Mouse (Mus musculus) retina, postnatal 1 day (tissue): Measurements from ENCODE around the gene Abcc6.

Experiments used
- DNase-seq: peaks from one replicate; pipeline ENCODE4 v3.0.0-alpha.2; 2012

The Abcc6 gene

DNA sequence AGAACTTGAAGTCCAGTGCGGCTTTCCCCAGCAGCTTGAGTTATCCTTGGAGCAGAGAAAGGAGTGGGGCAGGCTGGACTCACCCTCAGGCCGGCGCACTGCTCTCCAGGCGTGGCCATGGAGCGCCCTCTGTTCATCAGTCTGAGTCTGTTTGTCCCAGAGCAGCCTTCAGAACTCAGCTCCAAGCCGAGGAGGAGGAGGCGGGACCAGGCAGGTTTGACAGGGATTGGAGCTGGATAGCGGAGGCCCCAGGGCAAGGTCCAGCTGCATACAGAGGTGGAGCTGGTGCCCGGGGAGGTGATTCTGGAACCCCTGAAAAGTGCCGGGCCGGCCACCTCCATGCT, at the start of gene Abcc6:
Gene Abcc6, minus strand, starts transcription at position 158 of the 344 bp plus-strand sequence.
- DNase-seq, result no peak

DNA sequence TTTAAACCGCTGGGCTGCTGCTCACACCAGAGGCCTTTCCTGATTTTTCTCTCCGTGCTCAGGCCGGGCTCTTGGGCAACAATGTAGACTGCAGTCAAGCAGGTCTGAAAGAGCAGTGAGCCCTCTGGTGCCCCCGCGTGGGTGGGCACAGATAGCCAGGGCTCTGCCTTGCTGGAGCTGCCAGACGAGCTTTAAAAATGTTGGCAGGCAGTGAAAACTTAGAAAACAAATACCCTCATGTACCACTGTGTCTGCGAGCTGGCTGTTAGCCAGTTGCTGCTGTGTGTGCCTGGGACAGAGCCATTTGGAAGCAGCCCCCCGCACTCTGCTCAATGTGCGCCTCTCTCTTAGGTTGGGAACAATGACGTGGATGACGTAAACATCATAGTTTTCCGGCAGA, 47.6 kb upstream of the Abcc6 start:
- no peak for DNase-seq

DNA sequence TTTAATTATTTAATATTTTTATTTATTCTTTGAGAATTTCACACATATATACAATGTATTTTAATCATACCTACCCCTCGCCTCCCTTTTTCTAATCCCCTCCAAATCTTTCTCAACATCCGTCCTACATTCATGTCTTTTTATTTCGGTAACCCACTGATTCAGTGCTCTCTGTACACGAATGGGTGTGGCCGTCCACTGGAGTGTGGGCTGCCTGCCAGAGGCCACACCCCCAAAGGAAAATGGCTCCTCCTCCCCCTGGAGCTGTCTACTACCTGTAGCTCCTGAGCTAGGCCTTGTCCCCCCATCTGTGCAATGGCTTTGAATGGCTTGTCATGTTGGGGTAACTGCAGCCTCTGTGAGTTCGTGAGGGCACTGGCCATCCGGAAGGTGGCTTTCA, 46.7 kb upstream of the Abcc6 start:
- DNase-seq, result no peak

DNA sequence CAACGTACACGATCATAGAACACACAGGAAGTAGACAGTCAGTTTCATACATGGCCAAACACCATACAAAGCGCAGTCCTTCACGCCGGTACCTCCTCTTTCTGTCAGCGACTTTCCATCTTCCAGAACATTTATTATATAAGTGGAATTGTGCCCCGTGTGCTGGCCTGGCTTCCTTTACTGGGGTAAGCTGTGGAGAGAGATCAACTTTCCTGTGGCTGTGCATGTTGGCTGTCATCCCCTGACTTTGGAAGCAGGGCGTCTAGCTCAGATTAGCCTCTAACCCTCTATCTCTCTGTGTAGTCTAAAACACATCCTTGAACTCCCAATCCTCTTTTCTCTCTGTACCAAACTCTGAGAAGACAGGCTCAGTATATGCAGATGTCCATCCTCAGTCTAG, 38.7 kb upstream of the Abcc6 start:
- DNase-seq, result no peak

DNA sequence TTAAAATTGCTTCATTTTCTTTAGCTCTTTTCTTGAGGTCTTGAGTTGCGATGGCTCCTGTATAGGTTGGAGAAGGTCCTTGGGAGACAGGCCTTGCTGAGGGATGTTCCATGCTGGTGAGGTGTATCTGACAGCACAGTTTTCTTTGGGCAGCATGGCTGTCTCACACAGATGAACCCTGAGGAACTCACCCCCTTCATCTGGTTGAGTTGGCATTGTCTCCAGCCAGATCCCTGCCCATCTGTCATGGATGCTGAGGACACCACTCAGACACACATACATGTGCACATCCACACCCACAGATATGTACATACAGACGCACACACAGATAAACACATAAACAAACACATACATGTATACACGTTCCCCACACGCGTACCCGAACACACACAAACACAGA, 33.2 kb upstream of the Abcc6 start:
- no peak for DNase-seq

DNA sequence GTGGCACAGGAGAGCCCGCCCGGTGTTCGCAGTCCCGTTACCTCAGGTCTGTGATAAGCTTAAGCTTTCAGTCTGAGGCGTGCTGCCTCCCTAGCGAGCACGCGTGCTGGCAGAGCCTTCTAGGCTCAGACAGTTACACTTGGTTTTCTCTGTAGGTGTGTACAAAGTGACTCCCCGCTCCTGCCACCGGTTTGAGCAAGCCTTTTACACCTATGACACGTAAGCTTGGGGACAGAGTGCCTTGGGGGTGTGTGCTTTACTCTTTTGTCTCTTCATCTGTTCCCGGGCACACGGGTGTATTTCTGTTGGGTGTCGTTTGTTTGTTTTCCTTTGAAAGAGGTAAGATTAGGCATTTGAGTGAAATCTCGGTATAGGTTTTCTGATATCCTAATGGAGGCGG, 31.5 kb upstream of the Abcc6 start:
- DNase-seq, result no peak

DNA sequence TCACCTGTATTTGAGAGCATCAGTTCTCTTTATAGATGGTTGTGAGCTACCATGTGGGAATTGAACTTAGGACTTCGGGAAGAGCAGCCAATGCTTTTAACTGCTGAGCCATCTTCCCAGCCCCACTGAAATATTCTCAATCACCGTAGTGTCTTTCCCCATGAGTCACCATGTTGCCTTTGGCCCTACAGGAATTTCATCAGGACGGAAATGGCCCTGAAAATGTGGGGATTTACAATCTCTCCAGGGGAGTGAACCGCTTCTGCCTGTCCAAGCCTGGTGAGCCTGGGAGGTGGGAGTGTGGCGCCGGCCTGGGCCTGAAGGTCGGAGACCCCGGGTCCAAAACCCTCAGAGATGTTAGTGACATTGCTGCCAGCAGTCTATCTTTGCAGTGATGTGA, 30.6 kb upstream of the Abcc6 start:
- DNase-seq, result no peak

DNA sequence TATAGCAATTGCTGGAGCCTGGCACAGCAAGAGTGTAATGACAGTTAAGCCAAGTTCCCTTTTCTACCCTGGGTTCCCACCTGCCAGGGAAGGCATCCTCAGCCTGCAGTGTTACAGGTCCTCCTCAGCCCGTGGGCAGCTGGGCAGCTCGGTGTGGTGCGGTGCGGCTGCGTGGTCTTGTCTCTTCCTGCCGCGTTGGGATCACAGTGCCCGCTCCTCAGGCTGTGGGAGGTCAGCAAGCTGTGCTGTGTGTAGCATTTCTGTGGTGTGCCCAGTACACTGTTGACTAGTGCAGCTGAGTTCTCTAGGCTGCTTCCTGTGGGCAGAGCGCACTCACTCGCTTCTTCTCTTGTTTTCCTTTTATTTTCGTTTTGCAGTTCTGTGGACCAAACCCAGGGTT, 28.8 kb upstream of the Abcc6 start:
- no peak for DNase-seq

DNA sequence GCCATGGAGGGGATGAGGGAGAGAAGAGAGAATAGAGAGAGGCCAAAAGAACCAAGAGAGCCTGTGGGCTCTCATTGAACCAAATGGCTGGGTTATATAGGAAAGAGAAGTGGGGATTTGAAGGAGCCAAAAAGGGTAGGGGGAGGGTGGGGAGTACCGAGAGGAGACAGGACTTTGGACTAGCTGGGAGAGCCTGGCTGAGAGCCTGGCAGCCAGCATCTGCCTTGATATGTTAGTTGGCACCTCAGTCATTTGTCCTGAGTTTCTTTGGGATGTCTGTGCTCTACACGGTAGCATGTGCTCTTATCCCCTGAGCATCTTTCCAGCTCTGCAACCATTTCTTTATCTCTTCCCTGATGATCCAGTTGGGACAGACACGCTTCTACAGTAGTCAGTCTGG, 23.5 kb upstream of the Abcc6 start:
- DNase-seq, result no peak

DNA sequence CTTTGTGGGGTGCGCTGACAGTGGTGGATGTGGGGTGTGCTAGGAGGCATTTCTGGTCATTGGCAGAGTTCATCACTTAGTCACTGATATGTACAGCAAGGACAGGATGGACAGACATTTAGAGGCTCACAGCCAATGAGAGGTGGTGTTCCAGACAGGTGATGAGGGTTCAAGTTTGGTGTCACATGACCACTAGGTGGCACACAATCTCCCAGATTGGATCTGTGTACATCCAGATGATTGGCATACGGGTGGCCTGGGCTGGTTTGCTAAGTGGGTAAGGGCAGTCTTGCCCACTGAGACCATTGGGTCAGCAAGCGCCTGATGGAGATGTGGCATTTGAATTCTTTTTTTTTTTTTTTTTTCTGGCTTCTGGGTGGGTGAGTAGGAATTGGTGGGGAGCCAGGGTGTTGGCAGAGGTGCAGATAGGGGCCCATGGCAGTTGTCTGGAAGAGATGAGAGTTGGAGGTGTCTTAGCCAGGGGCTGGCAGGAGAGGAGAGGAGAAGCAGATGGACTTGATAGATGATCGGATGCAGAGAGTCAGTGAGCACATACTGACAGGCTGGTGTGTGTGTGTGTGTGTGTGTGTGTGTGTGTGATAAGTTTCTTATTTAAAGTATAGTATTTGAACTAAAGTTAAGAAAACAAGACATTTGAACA, 22.2 kb upstream of the Abcc6 start:
- peak; percentile 48 for DNase-seq

DNA sequence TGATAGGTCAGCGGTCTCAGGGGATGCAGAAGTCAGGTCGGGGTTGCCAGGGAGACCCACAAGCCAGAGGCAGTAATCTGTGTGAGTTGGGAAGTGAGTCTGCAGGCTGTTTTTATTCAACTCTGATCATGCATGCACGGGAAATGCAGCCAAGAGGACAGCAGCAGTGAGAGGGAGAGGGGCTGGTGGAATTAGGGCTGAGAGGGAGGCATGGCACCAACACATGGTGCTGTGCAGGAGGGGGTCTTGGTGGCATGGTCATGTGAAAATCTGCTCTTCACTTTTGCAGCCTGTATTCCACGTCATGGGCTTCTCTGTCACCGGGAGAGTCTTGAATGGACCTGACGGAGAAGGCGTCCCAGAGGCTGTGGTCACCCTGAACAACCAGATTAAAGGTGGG, 19.9 kb upstream of the Abcc6 start:
- DNase-seq, result no peak

DNA sequence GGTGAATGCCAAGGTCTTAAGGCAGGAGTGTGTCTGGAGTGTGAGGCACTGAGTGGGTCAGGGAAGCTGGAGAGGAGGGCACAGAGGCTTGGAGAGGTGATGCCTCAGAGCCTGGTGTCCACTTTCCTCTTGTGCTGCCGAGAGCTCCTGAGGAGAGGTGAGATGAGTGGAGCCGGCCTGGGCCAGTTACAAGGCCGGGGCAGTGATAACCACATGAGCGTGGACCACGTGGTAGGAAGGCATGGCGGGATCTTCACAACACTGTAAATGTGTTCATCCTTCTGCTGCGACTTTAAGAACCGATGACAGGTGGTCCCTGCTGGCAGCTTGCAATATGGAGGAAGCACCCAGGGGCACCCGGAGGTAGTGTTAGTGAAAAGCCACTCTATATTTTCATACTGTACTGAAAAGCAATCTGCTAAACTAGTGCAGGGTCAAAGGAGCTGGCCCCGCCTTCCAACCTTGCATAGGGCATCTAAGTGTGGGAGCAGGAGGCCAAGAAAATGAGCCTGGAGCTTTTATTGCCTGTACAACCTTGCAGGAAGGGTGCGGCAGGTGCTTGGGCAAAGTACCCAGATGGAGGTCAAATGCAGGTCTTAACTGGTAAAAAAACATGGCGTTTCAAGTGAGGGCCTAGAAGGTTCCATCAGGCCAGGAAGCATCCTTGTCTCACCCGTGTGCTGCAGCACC, 17.9 kb upstream of the Abcc6 start:
- DNase-seq, result no peak

DNA sequence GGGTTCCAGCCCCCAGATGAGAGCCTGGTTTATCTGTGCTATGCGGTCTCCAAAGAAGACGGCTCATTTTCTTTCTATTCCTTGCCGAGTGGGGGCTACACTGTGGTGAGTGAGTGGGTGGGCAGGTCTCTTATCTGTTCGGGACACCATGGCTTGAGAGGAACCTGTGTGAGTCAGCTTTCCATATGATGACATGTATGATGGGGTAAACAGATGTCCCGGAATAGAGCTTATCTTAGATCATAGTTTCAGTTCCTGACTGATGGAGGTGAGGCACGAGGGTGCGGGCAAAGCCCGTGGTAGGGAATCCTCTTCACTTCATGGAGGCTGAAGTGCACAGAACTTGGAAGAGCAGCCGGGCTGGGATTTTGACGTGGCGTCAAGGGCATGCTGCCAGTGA, 15.8 kb upstream of the Abcc6 start:
- no peak for DNase-seq

DNA sequence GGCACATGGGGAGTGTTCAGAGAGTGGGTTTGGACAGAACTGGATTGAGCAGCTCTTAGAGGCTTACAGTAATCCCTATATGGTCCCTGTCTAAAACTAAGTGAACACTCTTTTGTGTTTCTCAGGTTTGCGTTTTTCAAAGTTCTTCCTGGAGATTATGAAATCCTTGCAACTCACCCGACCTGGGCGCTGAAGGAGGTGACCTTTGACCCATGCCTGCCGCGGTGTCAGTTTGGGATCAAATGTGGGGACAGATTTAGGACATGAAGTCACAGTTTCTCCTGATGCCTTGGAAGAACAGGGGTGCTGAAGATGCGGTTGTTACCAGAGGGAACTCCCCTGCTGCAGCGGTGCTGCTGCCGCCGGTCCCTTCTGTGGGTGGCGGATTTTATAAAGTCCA, 14.0 kb upstream of the Abcc6 start:
- DNase-seq, result no peak

DNA sequence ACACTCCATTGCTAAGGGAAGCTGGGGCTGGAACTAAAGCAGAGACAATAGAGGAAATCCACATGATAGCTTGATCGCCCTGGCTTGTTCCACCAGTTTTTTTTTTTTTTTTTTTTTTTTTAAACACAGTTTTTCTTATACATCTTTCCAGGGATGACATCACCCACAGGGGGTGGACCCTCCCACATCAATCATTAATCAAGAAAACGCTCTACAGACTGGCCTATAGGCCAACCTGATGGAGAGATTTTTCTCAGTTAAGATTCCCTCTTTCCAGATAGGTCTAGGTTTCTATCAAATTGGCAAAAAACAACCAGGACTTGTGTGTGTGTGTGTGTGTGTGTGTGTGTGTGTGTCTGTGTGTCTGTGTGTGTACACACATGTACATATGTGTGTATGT, 9.8 kb upstream of the Abcc6 start:
- no peak for DNase-seq

DNA sequence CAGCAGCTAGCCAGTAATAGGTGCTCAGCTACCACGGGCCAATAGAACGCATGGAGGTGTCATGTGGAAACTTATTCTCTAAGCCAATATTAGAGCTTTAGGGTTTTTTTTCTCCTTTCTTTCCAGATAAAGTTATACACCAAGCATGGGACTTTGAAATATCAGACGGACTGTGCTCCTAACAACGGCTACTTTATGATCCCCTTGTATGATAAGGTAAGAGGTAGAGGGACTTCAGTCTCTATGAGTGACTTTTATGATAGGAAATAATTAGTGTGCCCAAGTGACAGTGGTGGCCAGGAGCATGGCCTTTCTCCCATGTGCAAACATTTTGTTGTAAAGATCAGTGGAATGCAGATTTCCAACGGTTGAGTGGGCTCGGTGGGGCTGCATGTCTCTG, 7.3 kb upstream of the Abcc6 start:
- no peak for DNase-seq

DNA sequence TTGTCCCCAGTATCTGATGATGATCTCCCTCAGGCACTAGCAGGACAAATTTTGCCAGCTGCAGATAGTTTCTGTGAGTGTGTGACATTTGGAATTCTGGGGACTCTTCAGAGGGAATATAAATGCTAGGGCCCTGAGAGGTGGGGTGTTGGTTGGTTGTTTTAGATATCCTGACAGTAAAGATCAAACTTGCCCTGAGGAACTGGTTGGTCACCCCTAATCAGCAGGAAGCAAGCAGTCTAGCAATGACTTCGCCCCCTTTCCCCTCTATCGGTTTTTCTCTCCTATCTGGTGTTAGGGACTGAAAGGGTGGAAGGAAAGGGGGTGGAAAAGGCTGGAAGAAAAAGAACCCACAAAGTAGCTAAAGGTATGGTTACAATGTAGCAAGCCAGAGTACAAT, 5.4 kb upstream of the Abcc6 start:
- DNase-seq, result no peak

DNA sequence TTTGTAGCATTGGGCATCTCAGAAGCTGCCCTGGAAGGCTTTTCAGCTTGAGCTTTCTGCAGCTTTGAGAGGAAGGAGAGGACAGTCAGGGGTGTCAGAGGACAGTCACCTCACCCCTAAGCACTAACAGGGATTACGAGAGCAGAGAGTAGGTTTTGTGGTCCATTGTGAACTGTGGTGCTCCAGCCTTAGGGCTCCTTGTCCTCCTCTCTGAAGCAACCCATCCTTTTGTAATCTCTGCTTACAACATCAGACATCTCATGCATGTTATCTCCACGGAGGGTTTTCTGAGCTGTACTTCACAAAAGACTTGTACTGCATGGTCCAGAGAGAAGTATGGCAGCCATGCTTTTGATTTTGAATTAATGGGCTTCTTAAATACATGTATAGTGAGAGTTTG, 4.9 kb upstream of the Abcc6 start:
- DNase-seq, result no peak

DNA sequence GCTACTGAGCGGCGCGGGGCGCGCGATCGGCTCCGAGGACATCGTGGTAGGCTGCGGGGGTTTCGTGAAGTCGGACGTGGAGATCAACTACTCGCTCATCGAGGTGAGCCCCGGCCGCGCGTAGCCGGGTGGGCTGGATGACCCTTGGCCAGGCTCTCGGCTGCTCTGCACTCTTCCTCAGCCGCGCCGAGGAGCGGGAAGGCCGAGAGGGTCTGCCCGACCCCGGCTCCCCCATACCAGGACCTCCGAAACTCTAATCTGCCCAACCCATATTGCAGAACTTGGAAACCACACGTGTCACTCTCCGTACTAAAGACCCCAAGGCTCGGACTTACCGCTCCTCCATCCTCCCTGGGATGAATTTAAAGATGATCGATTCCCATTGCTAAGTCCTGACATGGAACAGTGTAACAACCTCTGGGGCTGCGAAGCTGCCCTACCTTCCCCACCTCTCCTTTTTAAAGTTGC, 3.8 kb upstream of the Abcc6 start:
- no peak for DNase-seq

DNA sequence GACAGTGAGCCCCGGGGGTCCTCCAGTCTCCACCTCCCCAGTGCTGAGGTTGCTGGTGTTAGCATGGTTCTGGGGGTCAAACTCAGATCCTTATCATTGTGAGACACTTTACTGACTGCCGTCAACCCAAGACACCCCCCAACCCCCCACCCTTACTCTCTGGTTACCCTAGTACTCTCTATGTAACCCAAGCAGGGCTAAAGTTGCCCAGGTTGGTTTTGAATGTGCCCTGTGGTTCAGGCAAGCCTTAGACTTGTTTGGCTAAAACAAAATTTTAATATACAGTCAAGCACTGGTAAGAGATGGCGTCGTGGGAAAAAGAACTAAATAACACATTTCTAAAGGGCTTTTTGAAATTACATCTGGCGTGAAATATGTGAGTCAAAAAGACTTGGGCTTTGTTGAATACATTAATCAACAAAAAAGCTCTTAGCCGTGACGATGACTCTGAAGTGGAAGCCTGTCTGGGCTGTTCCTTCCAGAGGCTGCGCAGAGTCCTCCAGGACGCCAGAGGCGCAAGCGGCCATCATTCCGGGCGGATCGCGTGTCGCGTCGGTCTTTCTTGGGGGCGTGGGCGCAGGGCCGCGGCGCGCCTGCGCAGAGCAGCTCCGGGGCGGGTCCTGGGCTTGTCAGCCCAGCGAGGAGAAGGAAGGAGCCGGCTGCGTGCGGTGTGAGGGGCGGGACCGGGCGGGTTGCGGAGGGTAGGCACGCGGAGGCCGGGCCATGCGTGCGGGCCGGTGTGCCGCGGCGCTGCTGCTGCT, 3.2 kb upstream of the Abcc6 start, which contains the start of gene Nomo1:
Gene Nomo1, plus strand, starts transcription at position 590 of the 761 bp plus-strand sequence.
- peak; percentile 98 for DNase-seq

DNA sequence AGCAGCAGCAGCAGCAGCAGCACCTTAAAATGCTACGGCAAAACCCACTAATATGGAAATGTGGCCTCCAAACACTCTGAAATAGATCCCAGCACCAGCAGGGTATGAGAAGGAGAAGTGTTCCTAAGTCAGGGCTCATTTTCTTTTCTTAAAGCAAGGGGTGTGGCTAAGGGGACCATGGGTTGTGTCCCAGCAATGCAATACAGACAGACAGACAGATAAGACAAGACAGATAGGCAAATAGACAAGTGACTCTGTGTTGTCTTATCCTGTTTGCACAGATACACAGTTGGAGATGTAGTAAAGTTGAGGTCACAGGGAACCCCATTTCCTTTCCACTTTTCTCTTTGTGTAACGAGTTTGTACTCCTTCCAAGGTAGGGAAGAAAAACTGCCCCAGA, 973 bp upstream of the Abcc6 start:
- no peak for DNase-seq

DNA sequence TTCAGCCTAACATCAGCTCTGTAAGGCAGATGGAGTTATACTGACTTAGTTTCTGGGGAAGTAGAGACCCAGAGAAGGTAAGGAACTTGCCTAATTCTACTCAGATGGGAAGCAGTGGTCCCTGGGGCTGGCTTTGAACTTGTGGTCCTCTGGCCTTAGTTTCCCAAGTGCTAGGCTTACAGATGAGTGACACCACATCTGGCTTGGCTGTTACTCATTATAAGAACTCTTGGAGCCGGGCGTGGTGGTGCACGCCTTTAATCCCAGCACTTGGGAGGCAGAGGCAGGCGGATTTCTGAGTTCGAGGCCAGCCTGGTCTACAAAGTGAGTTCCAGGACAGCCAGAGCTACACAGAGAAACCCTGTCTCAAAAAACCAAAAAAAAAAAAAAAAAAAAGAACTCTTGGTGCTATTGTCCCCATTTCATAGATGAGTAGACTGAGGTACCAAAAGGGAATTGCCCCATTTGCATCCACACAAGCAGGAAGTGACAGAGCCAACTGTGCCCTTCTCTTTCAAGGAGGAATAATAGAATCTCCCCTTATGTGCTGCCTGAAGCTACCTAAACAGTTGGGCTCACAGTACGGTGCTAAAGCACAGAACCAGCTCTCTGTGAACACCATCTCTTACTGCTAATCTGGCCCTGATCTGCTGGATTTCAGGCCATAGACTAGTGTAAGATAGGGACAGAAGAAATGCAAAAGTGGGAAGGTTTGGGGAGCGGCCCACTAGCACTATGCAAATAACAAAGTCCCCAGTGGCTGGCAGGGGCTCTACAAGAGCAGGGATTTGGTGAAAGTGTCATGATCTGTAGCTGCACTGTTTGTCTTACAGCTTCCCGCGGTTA, 580 bp downstream of the Abcc6 start:
- no peak for DNase-seq

DNA sequence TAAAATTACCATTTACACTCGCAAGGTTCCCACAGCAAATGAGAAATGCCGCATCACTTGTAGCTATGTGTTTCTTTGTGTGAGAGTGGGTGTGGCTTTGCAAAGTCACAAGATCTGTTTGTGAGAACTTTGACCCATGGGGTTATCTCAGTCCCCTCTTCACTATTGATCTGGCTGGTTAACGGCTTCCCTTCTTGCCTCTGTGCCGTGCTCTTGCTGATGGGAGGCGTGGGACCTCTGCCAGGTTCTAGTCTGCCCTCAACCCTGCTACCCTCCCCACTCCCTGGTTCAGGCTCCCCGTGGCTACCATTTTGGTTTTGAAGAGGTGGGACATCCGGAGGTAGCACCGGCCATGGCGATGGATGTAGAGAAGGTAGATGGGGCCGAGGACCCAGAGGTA, 1.4 kb downstream of the Abcc6 start:
- DNase-seq, result no peak
